Mouse (Mus musculus) layer of hippocampus, adult 18-20 months (tissue): ENCODE measurements at regions not wholly inside any gene's neighbourhood (a gene's known extent, or its start where the extent isn't known, plus 50 kb on each side); places are given as distances from the start of the nearest gene placed in this dataset.

ENCODE experiments used
- DNase-seq, 2 experiments: peaks; one replicate each; pipeline ENCODE4 v3.0.0; 2022; ENCODE audit warnings: low spot score in 2 of 2

- no peak for DNase-seq
Measured at GRCm38 (mm10) chr13:42589136-42589535, 91.3 kb upstream of the Phactr1 start.

- no peak for DNase-seq
Measured at GRCm38 (mm10) chr13:42589607-42590006, 90.8 kb upstream of the Phactr1 start.

GRCm38 (mm10) chr13:42590415-42590814 is 90.0 kb upstream of the Phactr1 start:
- no peak for DNase-seq

- no peak for DNase-seq
Measured at GRCm38 (mm10) chr13:42592945-42593344, 87.5 kb upstream of the Phactr1 start.

- peak; percentile 13 to 60 for DNase-seq
Measured at GRCm38 (mm10) chr13:42593488-42594170, 86.8 kb upstream of the Phactr1 start.

GRCm38 (mm10) chr13:42595180-42595579 is 85.2 kb upstream of the Phactr1 start:
- DNase-seq: no peak

GRCm38 (mm10) chr13:42597781-42598180 is 82.6 kb upstream of the Phactr1 start:
- peak; percentile 25 to 79 for DNase-seq

GRCm38 (mm10) chr13:42603308-42603707 is 77.1 kb upstream of the Phactr1 start:
- DNase-seq: no peak

GRCm38 (mm10) chr13:42607735-42608134 is 72.7 kb upstream of the Phactr1 start:
- DNase-seq: no peak

GRCm38 (mm10) chr13:42608963-42609362 is 71.5 kb upstream of the Phactr1 start:
- DNase-seq: no peak

GRCm38 (mm10) chr13:42613326-42613725 is 67.1 kb upstream of the Phactr1 start:
- DNase-seq: no peak

GRCm38 (mm10) chr13:42615826-42616225 is 64.6 kb upstream of the Phactr1 start:
- peak in 1 of 2 experiments; percentile 57 for DNase-seq

GRCm38 (mm10) chr13:42617225-42617624 is 63.2 kb upstream of the Phactr1 start:
- DNase-seq: peak in 1 of 2 experiments; percentile 39

- DNase-seq: no peak
Measured at GRCm38 (mm10) chr13:42617844-42618243, 62.6 kb upstream of the Phactr1 start.

- DNase-seq: no peak
Measured at GRCm38 (mm10) chr13:42619555-42620280, 60.7 kb upstream of the Phactr1 start.

- DNase-seq: peak in 1 of 2 experiments; percentile 84
Measured at GRCm38 (mm10) chr13:42623491-42623890, 56.9 kb upstream of the Phactr1 start.
